Mouse (Mus musculus) lung, postnatal 4 days (tissue): ENCODE measurements at regions not wholly inside any gene's neighbourhood (a gene's known extent, or its start where the extent isn't known, plus 50 kb on each side); places are given as distances from the start of the nearest gene placed in this dataset.

Experiments used
- DNase-seq, 2 experiments: peaks; one replicate each; pipeline ENCODE4 v3.0.0; 2021

- no peak for DNase-seq
Measured at GRCm38 (mm10) chr5:133198546-133198945, 655.4 kb upstream of the Auts2 start.

GRCm38 (mm10) chr5:133189798-133190571, 646.8 kb upstream of the Auts2 start:
- DNase-seq = no peak

- peak in 1 of 2 experiments; percentile 28 for DNase-seq
Measured at GRCm38 (mm10) chr5:133175636-133176035, 632.5 kb upstream of the Auts2 start.

- DNase-seq = peak; percentile 89 to 93
Measured at GRCm38 (mm10) chr5:133173155-133173723, 630.1 kb upstream of the Auts2 start.

- no peak for DNase-seq
Measured at GRCm38 (mm10) chr5:133172686-133173085, 629.5 kb upstream of the Auts2 start.

- DNase-seq = no peak
Measured at GRCm38 (mm10) chr5:133171266-133171665, 628.1 kb upstream of the Auts2 start.

- DNase-seq = no peak
Measured at GRCm38 (mm10) chr5:133167576-133167975, 624.4 kb upstream of the Auts2 start.

GRCm38 (mm10) chr5:133167001-133167461, 623.9 kb upstream of the Auts2 start:
- DNase-seq = peak in 1 of 2 experiments; percentile 23

GRCm38 (mm10) chr5:133156115-133156857, 613.1 kb upstream of the Auts2 start:
- no peak for DNase-seq

- no peak for DNase-seq
Measured at GRCm38 (mm10) chr5:133145996-133146395, 602.9 kb upstream of the Auts2 start.

GRCm38 (mm10) chr5:133143679-133144078, 600.5 kb upstream of the Auts2 start:
- DNase-seq = no peak

GRCm38 (mm10) chr5:133142401-133143115, 599.4 kb upstream of the Auts2 start:
- no peak for DNase-seq

- no peak for DNase-seq
Measured at GRCm38 (mm10) chr5:133131042-133131441, 587.9 kb upstream of the Auts2 start.

GRCm38 (mm10) chr5:133130316-133130715, 587.2 kb upstream of the Auts2 start:
- DNase-seq = no peak

- DNase-seq = no peak
Measured at GRCm38 (mm10) chr5:133124223-133124622, 581.1 kb upstream of the Auts2 start.

GRCm38 (mm10) chr5:133113946-133114345, 570.8 kb upstream of the Auts2 start:
- DNase-seq = no peak

GRCm38 (mm10) chr5:133113183-133113582, 570.0 kb upstream of the Auts2 start:
- no peak for DNase-seq

- DNase-seq = peak; percentile 45 to 83
Measured at GRCm38 (mm10) chr5:133106691-133107354, 563.7 kb upstream of the Auts2 start.

- DNase-seq = no peak
Measured at GRCm38 (mm10) chr5:133096340-133096739, 553.2 kb upstream of the Auts2 start.

GRCm38 (mm10) chr5:133084859-133085258, 541.7 kb upstream of the Auts2 start:
- DNase-seq = no peak

- no peak for DNase-seq
Measured at GRCm38 (mm10) chr5:133080751-133081150, 537.6 kb upstream of the Auts2 start.

- no peak for DNase-seq
Measured at GRCm38 (mm10) chr5:133078916-133079315, 535.8 kb upstream of the Auts2 start.
